Mouse (Mus musculus) thymus, postnatal 14 days (tissue): ENCODE results near the gene Gm12258.
"Not testable (repeated sequence)": the region's sequence is repeated elsewhere in the genome, so short reads cannot be mapped to it uniquely, and the experiment has no call there.

Experiments used
- DNase-seq: peaks from one replicate; pipeline ENCODE4 v3.0.0; 2021

The Gm12258 gene

DNA sequence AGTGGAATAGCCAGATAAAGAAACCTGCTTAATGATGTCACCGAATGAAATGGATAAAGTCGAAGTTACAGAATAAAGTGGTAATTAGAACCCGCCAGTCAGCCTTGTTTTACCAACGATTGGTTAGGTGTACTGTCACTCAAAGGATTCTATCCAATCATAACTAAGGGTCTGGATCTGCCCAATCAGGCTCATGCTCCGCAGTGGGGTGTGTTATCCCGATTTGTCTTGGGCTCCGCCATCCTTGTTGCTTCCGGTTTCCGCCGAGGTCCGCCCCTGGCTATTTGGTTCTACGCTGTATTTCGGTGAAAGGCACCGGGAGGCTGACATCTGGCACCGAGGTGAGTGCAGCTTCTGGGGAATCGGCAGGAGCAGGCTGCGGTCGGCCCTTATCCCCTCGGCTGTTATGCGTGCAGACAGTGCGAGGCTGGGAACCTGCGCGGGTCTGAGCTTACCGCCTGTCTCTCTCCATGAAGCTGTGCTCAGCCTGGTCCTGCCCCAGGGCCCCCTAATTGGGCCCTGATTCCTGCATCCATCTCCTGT is at the start of gene Gm12258:
TSS of gene Gm12258 (plus strand) at position 240 of the 543 bp plus-strand sequence.
- peak; percentile 91 for DNase-seq

DNA sequence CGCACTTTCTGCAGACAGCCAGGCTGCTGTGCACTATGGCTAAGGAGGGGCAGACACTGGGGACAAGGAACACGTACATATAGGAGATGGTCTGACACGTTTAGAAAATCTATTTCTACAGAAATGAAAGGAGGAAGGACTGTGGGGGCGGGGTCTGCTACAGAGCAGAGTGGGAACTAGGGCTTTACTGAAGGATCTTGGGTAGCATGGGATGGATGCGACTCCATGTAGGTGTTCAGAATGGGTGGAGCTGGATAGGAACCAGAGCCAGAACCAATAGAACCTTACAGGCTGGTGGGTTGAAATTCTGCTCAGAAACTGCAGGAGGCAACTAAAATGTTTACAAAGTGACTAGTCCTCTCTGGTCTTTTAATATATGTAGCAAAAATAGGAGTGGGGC is 47.2 kb upstream of the Gm12258 start:
- DNase-seq, result no peak

DNA sequence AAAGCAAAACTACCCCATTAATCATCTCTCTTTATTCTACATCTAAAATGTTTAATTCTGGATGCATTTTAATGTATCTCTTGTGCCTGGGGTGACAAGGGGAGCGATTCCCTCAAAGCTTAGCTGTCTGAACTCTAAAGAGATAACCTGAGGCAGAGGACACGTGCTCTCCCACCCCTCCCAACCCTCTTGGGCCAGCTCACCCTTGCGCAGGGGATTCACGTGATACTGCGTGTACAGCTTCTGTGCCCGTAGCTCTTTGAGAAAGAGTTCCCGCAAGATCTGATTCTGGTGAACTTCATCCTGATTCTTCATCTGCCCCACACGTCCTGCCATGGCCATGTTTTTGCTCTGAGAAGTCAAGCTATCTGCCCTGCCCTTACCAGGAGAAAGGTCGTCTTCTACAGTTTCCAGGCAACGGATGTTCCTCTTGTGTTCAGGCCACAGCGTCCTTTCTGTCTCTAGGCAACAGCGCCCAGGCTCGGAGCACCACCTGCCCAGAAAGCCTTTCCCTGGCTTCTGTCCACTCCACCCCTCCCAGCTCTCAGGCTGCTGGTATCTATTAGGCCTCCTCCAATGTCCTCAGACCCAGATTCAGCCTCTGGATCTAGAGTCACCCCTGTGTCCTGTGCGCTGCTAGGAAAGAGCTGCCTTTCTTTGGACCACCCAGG is 45.3 kb upstream of the Gm12258 start, which contains the start of gene Fam183b:
TSS of gene Fam183b (minus strand) at position 403 of the 671 bp plus-strand sequence.
- no peak for DNase-seq

DNA sequence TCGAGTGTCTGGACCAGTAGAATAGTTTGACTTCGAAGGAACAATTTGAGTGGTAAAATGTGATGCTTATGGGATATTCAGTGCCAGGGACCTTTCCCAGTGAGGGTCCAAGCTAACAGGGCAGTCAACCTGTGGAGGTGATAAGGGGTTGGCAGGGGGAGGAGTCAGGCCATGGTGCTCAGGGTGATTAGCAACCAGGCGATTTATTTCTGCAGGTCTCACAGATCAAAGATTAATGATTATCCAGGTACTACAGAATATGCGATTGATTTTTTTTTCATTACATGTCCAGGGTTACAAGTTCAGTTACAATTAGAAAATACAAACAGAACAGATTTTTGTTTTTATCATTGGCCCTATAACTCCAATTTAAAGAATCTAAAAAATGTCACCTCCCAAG is 43.1 kb upstream of the Gm12258 start:
- no peak for DNase-seq

DNA sequence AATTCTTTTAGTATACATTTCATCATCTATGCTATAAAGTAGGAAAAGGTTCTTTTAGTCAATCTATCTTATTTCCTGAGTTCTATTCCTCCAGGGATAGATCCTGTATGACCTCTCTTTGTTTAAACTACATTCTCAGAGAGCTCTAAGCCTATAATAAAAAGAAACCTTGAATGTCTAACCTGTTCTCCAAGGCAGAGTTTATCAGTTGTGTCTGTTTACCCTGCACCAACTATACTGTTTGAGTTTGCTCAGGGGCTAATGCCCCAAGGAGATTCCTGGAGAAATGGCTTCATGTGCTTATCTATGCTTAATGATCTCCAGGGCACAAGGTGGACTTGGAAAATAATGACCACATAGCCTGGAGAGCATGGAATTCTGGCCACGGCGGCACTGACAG is 42.6 kb upstream of the Gm12258 start:
- DNase-seq, result no peak

DNA sequence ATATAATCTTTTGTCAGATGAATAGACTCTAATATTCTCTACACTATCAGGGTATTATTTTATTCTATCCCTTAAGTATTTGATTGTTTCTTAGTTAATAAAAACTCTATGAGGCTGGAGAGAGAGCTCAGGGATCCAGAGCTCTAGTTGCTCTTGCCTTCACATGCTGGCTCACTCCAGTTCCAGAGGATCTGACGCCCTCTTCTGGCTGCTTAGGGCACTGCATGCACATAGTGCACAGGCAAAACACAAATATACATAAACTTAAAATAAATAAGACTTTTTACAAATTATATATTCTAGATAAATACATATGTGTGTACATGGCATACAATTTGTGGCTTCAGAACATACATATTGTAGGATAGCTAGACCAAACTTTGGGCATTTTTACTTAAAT is 35.0 kb upstream of the Gm12258 start:
- DNase-seq, result no peak

DNA sequence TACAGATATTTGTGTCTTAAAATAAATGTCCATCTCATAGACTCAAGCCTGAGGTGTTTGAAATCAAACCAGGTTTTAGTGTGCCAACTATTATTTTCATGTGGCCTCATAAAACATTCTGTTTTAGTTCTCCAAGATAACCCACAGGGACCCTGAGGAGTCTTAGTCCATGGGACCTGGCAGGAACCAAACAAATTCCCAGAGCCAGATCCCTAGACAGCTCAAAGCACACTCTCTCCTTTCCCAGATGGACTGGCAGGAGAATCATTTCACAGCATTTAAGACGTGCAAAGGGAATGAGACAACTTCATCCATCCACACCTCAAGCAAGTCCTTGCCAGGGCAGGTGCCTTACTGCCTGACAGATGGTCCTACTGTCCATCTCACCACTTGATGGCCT is 32.3 kb upstream of the Gm12258 start, which contains the start of gene Olfr313:
TSS of gene Olfr313 (plus strand) at position 301 of the 400 bp plus-strand sequence.
- DNase-seq, result not testable (repeated sequence)

DNA sequence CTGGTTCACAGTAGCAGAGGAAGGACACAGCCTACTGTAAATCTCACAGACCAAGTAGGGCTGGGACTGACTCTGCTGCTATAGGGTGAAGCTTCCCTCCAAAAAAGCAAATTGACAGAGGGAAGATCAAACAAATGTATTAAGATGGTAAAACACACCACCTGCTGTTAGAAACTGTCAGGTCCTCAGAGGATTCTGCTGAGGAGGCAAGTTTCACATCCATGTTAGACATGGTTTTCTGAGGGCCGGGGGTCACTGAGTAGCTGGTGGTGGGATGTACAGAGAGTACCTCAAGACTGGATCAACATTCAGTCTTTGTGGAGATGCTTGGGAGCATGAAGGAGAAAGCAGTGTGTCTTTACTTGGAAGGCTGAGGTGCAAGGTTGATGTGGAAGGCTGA is 31.3 kb upstream of the Gm12258 start:
- no peak for DNase-seq

DNA sequence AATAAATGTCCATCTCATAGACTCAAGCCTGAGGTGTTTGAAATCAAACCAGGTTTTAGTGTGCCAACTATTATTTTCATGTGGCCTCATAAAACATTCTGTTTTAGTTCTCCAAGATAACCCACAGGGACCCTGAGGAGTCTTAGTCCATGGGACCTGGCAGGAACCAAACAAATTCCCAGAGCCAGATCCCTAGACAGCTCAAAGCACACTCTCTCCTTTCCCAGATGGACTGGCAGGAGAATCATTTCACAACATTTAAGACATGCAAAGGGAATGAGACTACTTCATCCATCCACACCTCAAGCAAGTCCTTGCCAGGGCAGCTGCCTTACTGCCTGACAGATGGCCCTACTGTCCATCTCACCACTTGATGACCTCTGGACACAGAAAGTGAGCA is 18.0 kb upstream of the Gm12258 start, which contains the start of gene Olfr312:
TSS of gene Olfr312 (plus strand) at position 301 of the 400 bp plus-strand sequence.
- not testable (repeated sequence) for DNase-seq

DNA sequence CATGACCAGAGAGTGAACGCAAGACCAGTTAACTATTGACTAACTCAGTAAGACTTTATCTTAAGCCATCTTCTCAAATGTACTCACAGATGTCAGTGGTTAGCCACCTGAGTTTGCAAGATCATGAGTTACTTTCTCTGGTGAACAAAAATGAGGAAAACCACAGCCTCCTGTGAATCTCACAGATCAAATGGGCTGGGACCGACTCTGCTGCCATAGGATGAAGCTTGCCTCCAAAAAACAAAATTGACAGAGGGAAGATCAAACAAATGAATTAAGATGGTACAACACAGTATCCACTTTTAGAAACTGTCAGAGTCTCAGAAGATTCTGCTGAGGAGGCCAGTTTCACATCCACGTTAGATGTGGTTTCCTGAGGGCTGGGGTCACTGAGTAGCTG is 17.2 kb upstream of the Gm12258 start:
- DNase-seq, result peak; percentile 59

DNA sequence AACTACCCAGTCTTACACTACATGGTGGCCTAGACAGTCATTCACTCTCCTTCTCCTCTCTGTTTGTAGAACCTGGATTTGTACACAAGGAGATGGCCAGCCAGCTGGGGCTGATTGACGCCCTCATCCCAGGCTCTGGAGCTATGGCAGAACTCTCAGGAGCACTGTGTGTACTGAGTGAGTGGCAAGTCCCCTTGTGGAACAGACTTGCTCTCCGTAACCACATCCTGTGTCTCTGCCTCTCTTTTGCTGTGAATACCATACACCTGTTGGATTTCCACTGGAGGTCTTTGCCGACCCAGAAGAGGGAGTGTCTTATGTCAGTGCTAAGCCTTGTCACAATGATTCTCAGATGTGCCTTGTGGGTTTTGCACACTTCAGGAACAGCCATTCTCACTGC is 14.4 kb upstream of the Gm12258 start:
- DNase-seq, result peak; percentile 58

DNA sequence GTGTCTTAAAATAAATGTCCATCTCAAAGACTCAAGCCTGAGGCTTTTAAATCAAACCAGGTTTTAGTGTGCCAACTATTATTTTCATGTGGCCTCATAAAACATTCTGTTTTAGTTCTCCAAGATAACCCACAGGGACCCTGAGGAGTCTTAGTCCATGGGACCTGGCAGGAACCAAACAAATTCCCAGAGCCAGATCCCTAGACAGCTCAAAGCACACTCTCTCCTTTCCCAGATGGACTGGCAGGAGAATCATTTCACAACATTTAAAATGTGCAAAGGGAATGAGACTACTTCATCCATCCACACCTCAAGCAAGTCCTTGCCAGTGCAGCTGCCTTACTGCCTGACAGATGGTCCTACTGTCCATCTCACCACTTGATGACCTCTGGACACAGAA is 8.0 kb upstream of the Gm12258 start, which contains the start of gene Olfr311:
TSS of gene Olfr311 (plus strand) at position 301 of the 400 bp plus-strand sequence.
- not testable (repeated sequence) for DNase-seq

DNA sequence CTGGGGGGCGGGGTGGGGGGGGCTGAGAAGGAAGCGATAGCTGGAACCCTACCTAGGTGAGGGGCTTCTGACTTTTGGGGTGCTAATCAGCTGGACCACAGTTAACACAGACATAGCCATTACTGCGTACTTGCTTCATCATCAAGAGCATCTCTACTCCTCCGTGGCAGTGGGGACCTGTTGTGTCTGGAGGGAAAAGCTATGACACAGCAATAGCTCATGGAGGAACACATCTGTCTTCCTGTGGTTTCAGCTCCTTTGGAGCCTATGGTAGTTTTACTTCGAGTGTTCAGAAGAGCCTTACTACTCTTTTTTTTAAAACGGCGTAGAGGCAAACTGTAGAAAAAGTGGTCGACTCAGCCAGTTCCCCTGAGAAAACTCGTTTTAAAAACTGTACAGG is 678 bp downstream of the Gm12258 start:
- DNase-seq, result peak; percentile 50

DNA sequence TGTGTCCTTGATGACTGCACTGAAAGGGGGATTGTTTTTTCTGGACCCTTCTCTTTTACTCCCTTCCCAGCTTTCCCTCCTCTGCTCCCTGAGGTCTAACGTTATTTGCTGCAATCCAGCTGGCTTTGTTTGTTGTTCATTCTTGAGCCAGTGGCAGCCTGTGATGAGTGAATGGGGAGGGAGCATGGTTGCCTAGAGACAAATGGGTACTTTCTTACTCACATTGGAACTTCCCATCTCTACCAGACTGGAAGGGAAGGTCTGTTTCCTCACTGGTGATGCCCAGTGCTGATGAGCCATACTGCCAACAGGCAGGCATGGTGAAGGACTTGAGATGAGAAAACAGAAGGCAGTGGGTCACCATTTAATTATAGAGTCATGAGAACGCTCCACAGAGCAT is 2.8 kb downstream of the Gm12258 start:
- DNase-seq, result no peak

DNA sequence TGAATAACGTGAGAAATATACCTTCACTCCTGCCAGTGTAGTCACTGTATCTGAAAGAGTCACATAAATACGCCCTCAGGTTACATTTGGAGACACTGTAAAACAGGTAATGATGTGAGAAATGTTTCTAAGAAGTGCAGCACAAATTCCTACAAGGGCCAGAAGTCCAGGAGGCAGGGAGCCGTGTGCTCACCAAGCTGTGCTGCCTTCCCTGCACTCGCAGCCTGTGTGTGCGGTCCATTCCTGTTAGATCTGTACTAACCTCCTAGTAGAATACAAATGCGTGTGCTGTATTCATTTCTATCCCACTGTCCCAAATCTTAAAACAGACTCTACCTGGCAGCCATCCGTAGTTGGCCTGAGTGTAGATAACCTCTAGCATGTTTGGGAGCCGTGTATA is 13.8 kb downstream of the Gm12258 start:
- no peak for DNase-seq

DNA sequence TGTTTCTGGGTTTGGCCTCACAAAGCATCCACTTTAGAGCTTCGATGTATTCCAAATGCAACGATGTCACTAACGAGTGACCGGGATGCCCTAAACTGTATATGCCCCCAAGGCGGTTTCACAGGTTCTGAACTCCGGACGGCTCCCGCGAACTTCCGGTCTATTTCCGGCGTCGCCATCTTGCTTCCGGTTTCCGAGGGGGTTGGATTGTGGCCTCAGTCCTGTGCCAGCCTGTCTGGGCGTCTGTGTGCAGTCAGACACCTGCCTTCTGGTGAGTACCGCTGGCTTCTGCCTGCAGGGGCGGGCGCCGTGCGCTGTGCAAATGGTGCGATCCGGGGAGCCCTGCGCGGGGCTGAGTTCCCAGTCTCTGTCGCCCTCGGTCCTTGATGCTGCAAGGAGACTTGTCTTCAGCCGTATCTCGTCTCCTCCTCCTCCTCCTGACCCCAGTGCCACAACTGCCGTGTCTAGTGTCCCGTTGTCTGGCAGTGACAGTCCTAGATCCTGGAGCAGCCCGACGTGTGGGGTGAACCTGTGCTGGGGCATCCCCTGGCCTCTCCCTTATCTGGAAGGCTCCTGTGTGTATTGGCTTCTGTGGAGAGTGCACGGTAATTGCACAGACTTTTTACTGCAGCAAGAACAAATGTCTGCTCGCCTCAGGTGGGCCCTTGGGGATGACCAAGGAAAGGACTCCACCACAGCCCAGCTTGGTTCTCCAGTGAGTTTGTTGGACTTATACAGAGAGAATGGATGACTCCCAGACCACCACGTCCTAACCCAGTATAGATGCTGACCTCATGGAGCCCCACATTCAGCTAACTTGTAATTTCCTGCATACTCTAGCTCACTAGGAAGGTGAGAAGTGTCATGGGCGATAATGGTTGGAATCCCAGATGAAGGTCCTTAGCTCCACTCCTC is 20.3 kb downstream of the Gm12258 start, which contains the start of gene 2810021J22Rik:
TSS of gene 2810021J22Rik (plus strand) at position 178 of the 915 bp plus-strand sequence.
- DNase-seq, result peak; percentile 92

DNA sequence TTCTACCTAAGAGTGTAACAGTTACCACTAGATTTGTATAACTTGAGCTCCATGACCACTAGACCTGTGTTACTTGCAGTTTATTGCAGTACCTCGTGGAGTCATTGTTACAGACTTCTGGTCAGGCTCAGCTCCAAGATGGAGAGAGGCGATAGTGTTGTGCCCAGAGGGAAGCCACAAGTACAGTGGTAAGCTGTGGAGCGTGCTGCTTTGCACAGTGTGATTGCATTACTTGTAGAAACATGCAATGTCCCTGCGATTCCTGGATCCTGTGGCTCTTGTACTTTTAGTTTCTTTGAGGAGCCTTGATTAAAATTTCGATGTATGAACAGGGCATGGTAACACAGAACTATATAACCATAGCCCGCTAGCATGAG is 21.0 kb downstream of the Gm12258 start:
- no peak for DNase-seq

DNA sequence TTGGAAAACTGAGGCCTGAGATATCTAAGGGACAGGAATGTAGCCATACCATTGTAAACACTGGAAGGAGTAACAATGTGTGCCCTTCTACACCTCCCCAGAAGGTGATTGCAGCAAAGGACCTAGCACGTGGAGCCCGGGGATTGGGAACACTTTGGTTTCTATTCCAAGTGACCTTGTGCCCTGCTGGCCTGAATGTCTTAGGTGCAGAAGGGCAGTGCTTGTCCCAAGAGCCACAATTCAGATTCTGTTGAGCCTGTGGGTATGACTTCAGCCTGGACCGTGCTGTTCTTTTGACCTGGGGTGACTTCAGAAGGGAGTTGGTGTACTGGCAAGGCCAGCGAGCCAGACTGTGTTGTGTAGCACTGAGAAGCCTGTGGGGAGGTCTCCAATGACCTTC is 24.0 kb downstream of the Gm12258 start:
- DNase-seq, result no peak

DNA sequence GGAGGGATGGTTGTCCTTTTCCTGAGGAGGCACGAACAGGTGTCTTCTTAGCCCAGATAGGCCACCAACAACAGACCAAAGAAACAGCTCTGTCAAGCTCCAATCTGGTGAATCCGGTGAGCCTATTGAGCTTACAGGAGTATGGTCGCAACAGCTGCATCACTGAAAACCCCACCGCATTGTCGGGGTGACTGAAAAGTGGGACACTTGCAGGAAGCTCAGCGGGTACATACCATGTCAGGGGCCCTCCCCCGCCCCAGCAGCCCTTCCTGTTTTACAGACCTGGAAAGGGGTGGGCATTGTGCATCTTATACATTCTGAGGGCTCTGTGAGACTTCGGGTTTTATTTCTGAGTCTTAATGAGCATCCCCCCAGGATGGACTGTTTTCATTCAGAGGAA is 36.8 kb downstream of the Gm12258 start:
- DNase-seq, result peak; percentile 92

DNA sequence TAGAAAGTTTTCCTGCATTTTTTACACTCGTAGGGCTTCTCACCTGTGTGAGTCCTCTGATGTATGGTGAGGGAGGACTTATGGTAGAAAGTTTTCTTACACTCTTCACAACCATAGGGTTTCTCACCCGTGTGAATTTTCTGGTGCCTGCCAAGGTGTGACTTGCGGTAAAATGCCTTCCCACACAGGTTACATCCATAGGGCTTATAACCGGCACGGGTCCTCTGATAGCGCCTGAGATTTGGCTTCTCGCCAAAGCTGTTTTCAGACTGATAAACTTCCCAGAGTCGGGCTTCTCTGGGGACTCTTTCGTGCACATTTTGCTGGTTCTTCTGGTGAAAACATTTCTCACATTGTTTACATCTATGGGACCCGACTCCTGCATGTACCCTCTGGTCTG is 43.6 kb downstream of the Gm12258 start:
- no peak for DNase-seq

DNA sequence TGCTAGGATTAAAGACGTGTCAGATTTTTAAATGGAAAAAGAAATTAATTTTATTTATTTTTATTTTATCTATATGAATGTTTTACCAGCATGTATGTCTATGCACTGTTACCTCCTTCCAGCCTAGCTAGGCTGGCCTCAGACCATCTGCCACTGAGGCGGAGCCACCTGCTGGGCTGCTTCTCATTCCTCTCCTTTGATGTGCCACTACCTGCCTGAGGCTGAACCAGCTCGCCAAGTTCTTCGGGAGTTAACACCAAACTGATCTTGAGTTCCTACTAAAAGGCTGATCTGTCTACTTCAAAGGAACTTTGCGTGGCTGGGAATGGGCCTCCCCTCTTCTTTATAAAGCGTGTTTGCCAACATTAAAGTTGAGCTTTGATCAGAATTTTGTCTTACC is 47.5 kb downstream of the Gm12258 start:
- peak; percentile 73 for DNase-seq

DNA sequence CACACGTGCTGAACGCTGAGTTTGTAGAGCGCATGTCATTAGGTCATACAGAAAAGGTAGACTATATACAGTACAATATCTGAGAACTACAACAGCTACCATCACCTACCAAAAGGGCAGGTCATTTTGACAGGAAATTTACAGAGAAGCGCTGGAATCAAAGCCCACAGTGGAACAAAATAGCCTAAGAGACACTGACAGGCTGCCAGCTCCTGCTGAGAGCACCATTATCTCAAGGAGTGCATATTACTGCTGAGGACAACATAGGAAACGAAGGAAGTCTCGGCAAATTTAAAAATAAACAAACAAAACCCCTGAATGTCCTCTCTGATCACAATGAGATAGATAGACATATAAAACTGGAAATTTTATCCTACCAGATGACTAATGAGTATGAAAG is 50.5 kb downstream of the Gm12258 start:
- DNase-seq, result no peak

DNA sequence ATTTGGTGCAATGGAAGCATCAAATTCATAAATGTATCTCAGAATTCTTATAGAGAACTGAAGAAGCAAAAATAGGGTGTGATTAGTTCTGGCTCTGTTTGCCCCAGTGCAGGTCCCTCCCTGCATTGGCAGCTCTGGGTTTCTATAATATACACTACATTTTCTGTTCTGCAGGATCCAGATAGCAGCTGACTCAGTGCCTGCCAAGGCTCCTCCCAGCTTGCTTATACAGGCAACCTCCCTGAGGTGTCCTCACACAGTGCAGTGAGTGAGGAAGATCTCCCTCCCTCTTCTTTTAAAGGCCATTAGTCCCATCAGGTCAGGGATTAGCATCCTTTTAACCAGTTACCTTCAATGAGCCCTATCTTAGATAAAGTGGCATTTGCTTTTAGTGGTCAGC is 54.1 kb downstream of the Gm12258 start:
- no peak for DNase-seq
